Mouse (Mus musculus): ENCODE measurements at regions not wholly inside any gene's neighbourhood (a gene's known extent, or its start where the extent isn't known, plus 50 kb on each side); places are given as distances from the start of the nearest gene placed in this dataset.

- Histone ChIP-seq H3K27ac (ENCODE audit: insufficient read depth, low read depth) (no peak overlapping the region), H3K4me2 (ENCODE audit: insufficient read depth, low read depth, poor library complexity, severe bottlenecking) (no peak overlapping the region), H3K9me3 (replicated peaks; ENCODE audit: low read length) (peaks cover 3% of the 10 kb centered on the region), H3K4me3 (replicated peaks in 1 of 3; ENCODE audit: low read depth in 2 of 3, low read length in 2 of 3, poor library complexity in 1 of 3) (no peak overlapping the region), H3K79me2 (replicated peaks; ENCODE audit: control insufficient read depth, extremely low read depth, insufficient read depth, poor library complexity, severe bottlenecking) (no peaks in the 10 kb centered on the region), H3K9ac (ENCODE audit: insufficient read depth, low read depth) (no peak overlapping the region), H3K27me3 (replicated peaks) (no peaks in the 10 kb centered on the region), H3K4me1 (ENCODE audit: control insufficient read depth in 1 of 2, insufficient read depth in 2 of 2) (peaks cover 4 to 30% of the 10 kb centered on the region in 2 experiments; a peak in 2 of 4 replicates), H3K36me3 (replicated peaks in 1 of 2; ENCODE audit: control insufficient read depth in 1 of 2, insufficient read depth in 1 of 2, low read length in 1 of 2) (no peaks in the 10 kb centered on the region)
- no peak for DNase-seq (ENCODE audit: extremely low read depth)
- TF ChIP-seq EP300 (IDR thresholded peaks at IDR 0.05; ENCODE audit: low read length) = no peak
- no peak for TF ChIP-seq TCF12 (IDR thresholded peaks at IDR 0.05; ENCODE audit: low read depth, low read length)
- no peak for TF ChIP-seq ELF1 (IDR thresholded peaks at IDR 0.05; ENCODE audit: low read depth, low read length)
- TF ChIP-seq CTCF (conservative IDR thresholded peaks at IDR 0.05 in 1 of 2, IDR thresholded peaks at IDR 0.05 in 1 of 2; ENCODE audit: low read depth in 2 of 2, low read length in 2 of 2) = no peak
- TF ChIP-seq HCFC1 (IDR thresholded peaks at IDR 0.05; ENCODE audit: low read depth, low read length) = no peak
- TF ChIP-seq MEF2A (IDR thresholded peaks at IDR 0.05; ENCODE audit: borderline replicate concordance, low read depth, low read length) = no peak
- TF ChIP-seq KAT2A (IDR thresholded peaks at IDR 0.05; ENCODE audit: insufficient replicate concordance, low read length) = no peak
- no peak for TF ChIP-seq ZMIZ1 (IDR thresholded peaks at IDR 0.05; ENCODE audit: low read depth, low read length)
- no peak for TF ChIP-seq ETS1 (conservative IDR thresholded peaks at IDR 0.05; ENCODE audit: low read depth, low read length)
- no peak for TF ChIP-seq ZKSCAN1 (IDR thresholded peaks at IDR 0.05; ENCODE audit: borderline replicate concordance, low read depth, low read length)
- TF ChIP-seq RAD21 (IDR thresholded peaks at IDR 0.05; ENCODE audit: low read depth, low read length) = no peak
- no peak for TF ChIP-seq MAFK (IDR thresholded peaks at IDR 0.05; ENCODE audit: insufficient replicate concordance, low read length)
- TF ChIP-seq POLR2AphosphoS2 (IDR thresholded peaks at IDR 0.05; ENCODE audit: low read depth, low read length) = no peak
- no peak for TF ChIP-seq MYC (IDR thresholded peaks at IDR 0.05; ENCODE audit: low read depth, low read length)
- no peak for TF ChIP-seq IRF4 (IDR thresholded peaks at IDR 0.05; ENCODE audit: low read depth, low read length)
- TF ChIP-seq CHD1 (IDR thresholded peaks at IDR 0.05; ENCODE audit: low read depth, low read length) = no peak
- TF ChIP-seq GABPA (IDR thresholded peaks at IDR 0.05; ENCODE audit: insufficient replicate concordance, low read depth, low read length) = no peak
- TF ChIP-seq SMC3 (IDR thresholded peaks at IDR 0.05; ENCODE audit: low read depth, low read length) = no peak
- dilution Hi-C loops (cut with MboI; ENCODE audit: extremely low pct_ligation_motif_present, extremely low pct_unique_long_range_greater_than_20kb, low sequenced_read_pairs) (no loop called here), in situ Hi-C loops (cut with MboI; ENCODE audit: low pct_ligation_motif_present, low pct_unique_long_range_greater_than_20kb, low sequenced_read_pairs) (no loop called here)
Measured at GRCm38 (mm10) chr5:148616426-148616825, 63.8 kb upstream of the Ubl3 start.

GRCm38 (mm10) chr5:148615706-148616366 is 63.2 kb upstream of the Ubl3 start:
- H3K4me3 ChIP-seq (replicated peaks in 1 of 3; ENCODE audit: low read depth in 2 of 3, low read length in 2 of 3, poor library complexity in 1 of 3) = no peak overlapping the region
- dilution Hi-C loops (cut with MboI; ENCODE audit: extremely low pct_ligation_motif_present, extremely low pct_unique_long_range_greater_than_20kb, low sequenced_read_pairs) = no loop called here

More at GRCm38 (mm10) chr5:148615706-148616366, 63.2 kb upstream of the Ubl3 start:
- Histone ChIP-seq H3K9ac (ENCODE audit: insufficient read depth, low read depth) (no peak overlapping the region), H3K79me2 (replicated peaks; ENCODE audit: control insufficient read depth, extremely low read depth, insufficient read depth, poor library complexity, severe bottlenecking) (no peaks in the 10 kb centered on the region), H3K36me3 (replicated peaks in 1 of 2; ENCODE audit: control insufficient read depth in 1 of 2, insufficient read depth in 1 of 2, low read length in 1 of 2) (no peaks in the 10 kb centered on the region), H3K9me3 (replicated peaks; ENCODE audit: low read length) (peaks cover 3% of the 10 kb centered on the region), H3K27ac (ENCODE audit: insufficient read depth, low read depth) (no peak overlapping the region), H3K27me3 (replicated peaks) (no peaks in the 10 kb centered on the region), H3K4me2 (ENCODE audit: insufficient read depth, low read depth, poor library complexity, severe bottlenecking) (no peak overlapping the region), H3K4me1 (ENCODE audit: control insufficient read depth in 1 of 2, insufficient read depth in 2 of 2) (peaks cover 4 to 27% of the 10 kb centered on the region in 2 experiments; a peak in 2 of 4 replicates)
- DNase-seq (ENCODE audit: extremely low read depth) = no peak
- TF ChIP-seq POLR2AphosphoS2 (IDR thresholded peaks at IDR 0.05; ENCODE audit: low read depth, low read length) (no peak), MYC (IDR thresholded peaks at IDR 0.05; ENCODE audit: low read depth, low read length) (no peak), GABPA (IDR thresholded peaks at IDR 0.05; ENCODE audit: insufficient replicate concordance, low read depth, low read length) (no peak), CHD2 (IDR thresholded peaks at IDR 0.05; ENCODE audit: low read length) (no peak), MXI1 (IDR thresholded peaks at IDR 0.05; ENCODE audit: low read depth, low read length) (no peak), MEF2A (IDR thresholded peaks at IDR 0.05; ENCODE audit: borderline replicate concordance, low read depth, low read length) (no peak), E2F4 (IDR thresholded peaks at IDR 0.05; ENCODE audit: insufficient replicate concordance, low read depth, low read length) (no peak), RCOR1 (conservative IDR thresholded peaks at IDR 0.05; ENCODE audit: low read depth, low read length) (no peak), TBP (conservative IDR thresholded peaks at IDR 0.05; ENCODE audit: low read depth, low read length) (no peak), UBTF (IDR thresholded peaks at IDR 0.05; ENCODE audit: low read depth, low read length) (no peak), JUND (conservative IDR thresholded peaks at IDR 0.05; ENCODE audit: low read depth, low read length) (no peak), RAD21 (IDR thresholded peaks at IDR 0.05; ENCODE audit: low read depth, low read length) (no peak), ZNF384 (IDR thresholded peaks at IDR 0.05; ENCODE audit: low read depth, low read length) (no peak), MAX (IDR thresholded peaks at IDR 0.05; ENCODE audit: low read length) (no peak), NRF1 (IDR thresholded peaks at IDR 0.05; ENCODE audit: low read depth, low read length) (no peak)
- in situ Hi-C loops (cut with MboI; ENCODE audit: low pct_ligation_motif_present, low pct_unique_long_range_greater_than_20kb, low sequenced_read_pairs) = no loop called here

Measured in CH12.LX (cell line).